Mouse (Mus musculus): ENCODE results near the gene Gm9732.
"Not testable (repeated sequence)": the region's sequence is repeated elsewhere in the genome, so short reads cannot be mapped to it uniquely, and the experiment has no call there.

Gm9732 gene

GRCm38 (mm10) chr14:43274986-43275511, at the start of gene Gm9732:
TSS of gene Gm9732 (plus strand) at chr14:43275036.
- not testable (repeated sequence) for H3K36me3 ChIP-seq (ENCODE audit: insufficient read depth, low read length); H3K4me1 ChIP-seq (replicated peaks; ENCODE audit: low read depth, low read length); H3K9me3 ChIP-seq (ENCODE audit: low read length); H3K4me3 ChIP-seq (replicated peaks; ENCODE audit: low read length); H3K27me3 ChIP-seq (ENCODE audit: insufficient read depth, low read length)

DNA sequence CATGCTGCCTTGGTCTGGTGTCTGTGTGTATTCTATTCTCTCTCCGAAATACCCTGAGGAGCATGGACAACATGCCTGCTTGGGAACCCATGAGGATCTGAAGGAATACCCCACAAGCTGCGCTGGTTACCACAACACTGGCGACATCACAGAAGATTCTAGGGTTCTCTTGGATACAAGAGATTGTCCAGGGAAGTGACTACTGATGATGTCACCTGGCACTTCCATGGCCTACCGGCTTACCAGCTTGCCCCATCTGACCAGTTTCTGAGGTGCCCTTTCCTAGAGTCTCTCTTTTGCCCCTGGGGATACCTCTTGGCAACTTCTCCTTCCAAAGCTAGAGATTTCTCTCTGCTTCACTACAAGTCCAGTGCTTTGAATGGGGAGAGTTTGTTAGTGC, 39.6 kb upstream of the Gm9732 start, which contains the start of gene Gm8122:
Gene Gm8122 (minus strand): TSS at position 101 of the 400 bp plus-strand sequence.
- not testable (repeated sequence) for H3K4me3 ChIP-seq (replicated peaks; ENCODE audit: low read length); H3K4me1 ChIP-seq (replicated peaks; ENCODE audit: low read depth, low read length); H3K9me3 ChIP-seq (ENCODE audit: low read length); H3K36me3 ChIP-seq (ENCODE audit: insufficient read depth, low read length); H3K27me3 ChIP-seq (ENCODE audit: insufficient read depth, low read length)

DNA sequence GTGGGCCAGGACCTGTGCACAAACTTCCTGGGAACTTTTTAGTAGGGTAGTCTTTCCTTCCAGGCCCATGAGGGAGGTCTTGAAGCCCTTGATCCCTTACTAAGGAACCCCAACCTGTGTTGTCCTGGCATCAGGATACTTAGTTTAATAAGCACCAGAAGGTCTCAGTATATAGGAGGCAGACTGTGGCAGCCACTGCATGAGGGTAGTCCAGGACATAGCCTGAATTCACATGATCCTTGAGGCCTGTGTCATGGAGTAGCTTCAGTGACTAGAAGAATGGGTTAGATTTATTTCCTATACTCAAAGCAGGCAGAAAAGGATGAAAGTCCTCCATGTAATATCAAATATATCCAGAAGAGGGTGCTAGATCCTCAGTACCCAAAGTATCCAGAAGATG, 37.1 kb upstream of the Gm9732 start:
- not testable (repeated sequence) for H3K27me3 ChIP-seq (ENCODE audit: insufficient read depth, low read length); H3K9me3 ChIP-seq (ENCODE audit: low read length); H3K4me1 ChIP-seq (replicated peaks; ENCODE audit: low read depth, low read length); H3K36me3 ChIP-seq (ENCODE audit: insufficient read depth, low read length); H3K4me3 ChIP-seq (replicated peaks; ENCODE audit: low read length)

GRCm38 (mm10) chr14:43249611-43250170, 25.1 kb upstream of the Gm9732 start:
- not testable (repeated sequence) for H3K4me3 ChIP-seq (replicated peaks; ENCODE audit: low read length); H3K9me3 ChIP-seq (ENCODE audit: low read length); H3K4me1 ChIP-seq (replicated peaks; ENCODE audit: low read depth, low read length); H3K36me3 ChIP-seq (ENCODE audit: insufficient read depth, low read length); H3K27me3 ChIP-seq (ENCODE audit: insufficient read depth, low read length)

DNA sequence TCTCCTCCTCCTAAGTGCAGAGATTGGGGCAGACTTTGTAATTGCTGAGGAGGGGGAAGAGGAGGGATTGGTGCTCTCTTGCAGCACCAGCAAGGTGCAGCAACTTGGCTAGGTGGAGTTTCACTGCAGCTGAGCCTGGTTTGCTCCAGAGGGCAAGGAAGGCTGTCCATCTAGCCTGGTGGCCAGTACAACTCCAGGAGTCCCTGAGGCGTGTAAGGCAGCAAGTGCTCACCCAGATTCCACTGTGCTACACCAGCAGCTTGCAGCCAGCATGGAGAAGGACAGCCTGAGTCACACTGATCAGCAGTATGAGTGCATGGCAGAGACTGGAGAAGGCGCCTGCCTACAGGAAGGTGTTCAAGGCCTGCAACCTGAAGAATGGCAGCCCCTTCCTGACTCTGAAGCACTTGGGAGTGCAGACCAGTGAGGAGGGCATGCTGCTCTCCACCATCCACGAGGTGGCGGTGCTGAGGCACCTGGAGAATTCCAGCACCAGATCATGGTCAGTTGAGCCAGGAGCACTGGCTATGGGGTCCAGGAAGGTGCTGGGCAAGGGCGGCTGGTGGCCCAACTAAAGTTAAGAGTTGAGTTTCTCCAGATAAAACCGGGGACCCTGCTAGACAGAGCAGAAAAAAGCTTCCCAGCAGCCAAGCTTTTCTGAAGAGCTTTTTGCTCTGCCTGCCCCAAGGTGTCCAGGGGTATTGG, 24.1 kb upstream of the Gm9732 start:
- not testable (repeated sequence) for H3K4me3 ChIP-seq (replicated peaks; ENCODE audit: low read length); H3K9me3 ChIP-seq (ENCODE audit: low read length); H3K27me3 ChIP-seq (ENCODE audit: insufficient read depth, low read length); H3K36me3 ChIP-seq (ENCODE audit: insufficient read depth, low read length); H3K4me1 ChIP-seq (replicated peaks; ENCODE audit: low read depth, low read length)

DNA sequence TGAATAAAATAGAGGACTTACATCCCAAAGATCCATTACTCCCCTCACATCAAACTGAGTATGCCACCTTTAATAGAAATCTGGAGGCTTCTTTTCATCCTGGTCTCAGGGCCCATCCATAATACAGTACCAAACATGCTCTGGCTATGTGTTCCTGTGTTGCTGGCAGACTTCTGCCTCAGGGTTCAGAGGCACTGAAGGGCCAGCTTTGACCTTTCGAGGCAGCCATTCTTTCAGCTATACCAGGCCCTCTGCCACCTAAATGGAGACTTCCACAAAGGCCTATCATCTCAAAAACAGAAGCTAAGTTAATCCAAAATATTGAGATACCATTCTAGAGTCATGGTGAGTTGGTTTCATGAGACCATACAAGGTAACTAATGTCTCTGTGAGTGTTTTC, 18.3 kb upstream of the Gm9732 start:
- H3K9me3 ChIP-seq (ENCODE audit: low read length), result not testable (repeated sequence)

DNA sequence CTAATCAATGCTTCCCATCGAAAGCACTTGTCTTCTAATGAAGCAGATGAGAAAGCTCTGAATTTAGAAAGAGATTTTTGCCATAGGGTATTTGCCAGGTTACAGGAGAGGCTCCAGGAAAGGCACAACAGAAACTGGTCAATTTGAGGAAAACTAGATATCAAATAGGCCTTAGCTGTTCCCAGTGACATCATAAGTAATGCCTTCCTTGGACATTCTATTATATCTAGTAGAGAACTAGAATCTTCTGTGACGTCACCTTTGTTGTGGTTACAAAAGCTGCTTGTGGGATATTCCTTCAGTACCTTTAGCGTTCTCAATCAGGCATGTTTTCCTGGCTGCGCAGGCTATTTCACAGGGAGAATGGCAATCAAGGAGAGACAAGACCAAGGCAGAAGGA, 16.5 kb upstream of the Gm9732 start, which contains the start of gene Gm8126:
Gene Gm8126 (plus strand): TSS at position 301 of the 400 bp plus-strand sequence.
- H3K4me3 ChIP-seq (replicated peaks; ENCODE audit: low read length), result not testable (repeated sequence)

More for the DNA sequence above, 18.3 kb upstream of the Gm9732 start:
- H3K36me3 ChIP-seq (ENCODE audit: insufficient read depth, low read length); H3K4me3 ChIP-seq (replicated peaks; ENCODE audit: low read length); H3K27me3 ChIP-seq (ENCODE audit: insufficient read depth, low read length); H3K4me1 ChIP-seq (replicated peaks; ENCODE audit: low read depth, low read length): not testable (repeated sequence)

DNA sequence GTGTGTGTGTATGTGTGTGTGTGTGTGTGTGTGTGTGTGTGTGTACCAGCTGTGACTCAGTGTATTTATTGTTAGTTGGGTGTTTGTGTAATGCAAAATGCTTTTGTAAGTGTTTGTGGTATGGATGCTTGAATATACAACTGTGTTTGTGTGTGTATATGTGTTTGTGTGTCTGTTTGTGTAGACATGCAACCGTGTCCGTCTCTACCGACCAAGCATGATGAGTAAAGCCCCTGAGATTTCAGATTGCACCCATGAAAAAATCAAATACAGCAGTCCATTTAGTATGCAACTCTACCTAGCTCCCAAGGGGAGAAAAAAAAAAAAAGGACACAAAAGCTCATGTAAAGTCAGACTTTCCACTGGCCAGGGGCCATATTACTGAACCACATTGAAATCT, 11.4 kb upstream of the Gm9732 start:
- not testable (repeated sequence) for H3K27me3 ChIP-seq (ENCODE audit: insufficient read depth, low read length); H3K36me3 ChIP-seq (ENCODE audit: insufficient read depth, low read length); H3K4me1 ChIP-seq (replicated peaks; ENCODE audit: low read depth, low read length); H3K4me3 ChIP-seq (replicated peaks; ENCODE audit: low read length); H3K9me3 ChIP-seq (ENCODE audit: low read length)

More for the DNA sequence above, 16.5 kb upstream of the Gm9732 start, which contains the start of gene Gm8126:
- not testable (repeated sequence) for H3K4me1 ChIP-seq (replicated peaks; ENCODE audit: low read depth, low read length); H3K36me3 ChIP-seq (ENCODE audit: insufficient read depth, low read length); H3K27me3 ChIP-seq (ENCODE audit: insufficient read depth, low read length); H3K9me3 ChIP-seq (ENCODE audit: low read length)

- H3K4me3 ChIP-seq (replicated peaks; ENCODE audit: low read length); H3K4me1 ChIP-seq (replicated peaks; ENCODE audit: low read depth, low read length); H3K9me3 ChIP-seq (ENCODE audit: low read length); H3K27me3 ChIP-seq (ENCODE audit: insufficient read depth, low read length); H3K36me3 ChIP-seq (ENCODE audit: insufficient read depth, low read length): not testable (repeated sequence)
These were observed 6.2 kb upstream of the Gm9732 start for GRCm38 (mm10) chr14:43268521-43269084.

GRCm38 (mm10) chr14:43269211-43269610, 5.6 kb upstream of the Gm9732 start:
- not testable (repeated sequence) for H3K4me1 ChIP-seq (replicated peaks; ENCODE audit: low read depth, low read length); H3K27me3 ChIP-seq (ENCODE audit: insufficient read depth, low read length); H3K9me3 ChIP-seq (ENCODE audit: low read length); H3K36me3 ChIP-seq (ENCODE audit: insufficient read depth, low read length); H3K4me3 ChIP-seq (replicated peaks; ENCODE audit: low read length)

DNA sequence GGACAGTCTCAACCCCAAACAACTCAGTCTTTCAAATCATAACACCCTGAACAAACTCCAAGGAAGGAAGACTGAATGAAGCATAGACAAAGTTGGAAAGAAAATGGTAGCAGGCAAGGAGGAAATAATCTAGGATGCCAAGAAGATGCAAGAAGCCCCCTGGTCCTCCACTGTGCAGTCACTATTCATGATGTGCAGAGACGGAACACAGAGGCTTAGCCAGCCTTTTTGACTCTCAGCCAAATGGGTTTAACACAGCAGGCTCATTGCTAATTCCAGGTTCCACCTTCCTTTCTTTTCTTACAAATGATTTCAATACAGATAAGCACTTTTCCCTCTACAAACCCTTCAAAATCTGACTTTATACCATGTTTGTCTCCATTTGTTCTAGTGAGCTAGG, 1.7 kb upstream of the Gm9732 start:
- H3K4me3 ChIP-seq (replicated peaks; ENCODE audit: low read length); H3K9me3 ChIP-seq (ENCODE audit: low read length); H3K36me3 ChIP-seq (ENCODE audit: insufficient read depth, low read length); H3K27me3 ChIP-seq (ENCODE audit: insufficient read depth, low read length); H3K4me1 ChIP-seq (replicated peaks; ENCODE audit: low read depth, low read length): not testable (repeated sequence)

GRCm38 (mm10) chr14:43275752-43276151, 916 bp downstream of the Gm9732 start:
- H3K4me1 ChIP-seq (replicated peaks; ENCODE audit: low read depth, low read length); H3K4me3 ChIP-seq (replicated peaks; ENCODE audit: low read length); H3K27me3 ChIP-seq (ENCODE audit: insufficient read depth, low read length); H3K36me3 ChIP-seq (ENCODE audit: insufficient read depth, low read length); H3K9me3 ChIP-seq (ENCODE audit: low read length): not testable (repeated sequence)

DNA sequence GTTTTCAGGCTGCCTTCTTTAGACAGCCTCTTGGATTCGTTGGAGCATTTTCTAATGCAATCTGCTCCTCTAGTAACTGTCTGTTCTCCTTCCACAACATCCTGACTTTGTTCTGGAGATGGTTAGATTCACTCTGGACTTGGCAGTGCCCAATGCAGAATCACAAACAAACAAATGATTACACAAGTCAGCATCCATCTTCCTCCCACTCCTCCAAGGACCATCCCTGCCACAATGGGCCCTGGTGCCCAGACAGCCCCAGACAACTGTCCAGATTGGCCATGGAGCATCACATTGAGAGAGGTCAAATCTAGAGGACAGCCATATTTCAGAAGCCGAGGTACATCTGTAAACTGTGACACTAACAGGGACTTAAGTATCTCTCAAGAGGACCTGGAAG, 2.6 kb downstream of the Gm9732 start:
- H3K36me3 ChIP-seq (ENCODE audit: insufficient read depth, low read length); H3K4me1 ChIP-seq (replicated peaks; ENCODE audit: low read depth, low read length); H3K4me3 ChIP-seq (replicated peaks; ENCODE audit: low read length); H3K27me3 ChIP-seq (ENCODE audit: insufficient read depth, low read length); H3K9me3 ChIP-seq (ENCODE audit: low read length): not testable (repeated sequence)

DNA sequence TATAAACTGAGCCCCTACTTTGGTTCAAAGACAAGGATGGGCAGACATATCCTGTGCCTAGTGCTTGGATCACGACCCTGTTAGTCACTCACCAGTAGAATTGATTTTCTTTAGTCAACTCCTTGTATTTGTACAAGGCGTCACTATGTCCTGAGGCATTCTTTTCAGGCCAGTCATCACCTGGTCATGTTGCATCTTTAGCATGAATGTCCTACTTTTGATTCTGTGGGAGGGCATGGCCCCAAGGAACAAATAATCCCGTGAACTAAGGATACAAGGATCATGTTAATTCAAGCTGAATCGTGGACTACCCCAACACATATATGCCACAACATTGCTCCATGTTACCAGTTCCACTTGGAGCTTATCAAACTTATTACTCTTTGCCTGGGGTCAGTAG, 3.3 kb downstream of the Gm9732 start:
- H3K9me3 ChIP-seq (ENCODE audit: low read length); H3K36me3 ChIP-seq (ENCODE audit: insufficient read depth, low read length); H3K4me3 ChIP-seq (replicated peaks; ENCODE audit: low read length); H3K27me3 ChIP-seq (ENCODE audit: insufficient read depth, low read length); H3K4me1 ChIP-seq (replicated peaks; ENCODE audit: low read depth, low read length): not testable (repeated sequence)
